Comparison of ENCODE assay signal across 1 mouse cellular context in the genomic region with DNA sequence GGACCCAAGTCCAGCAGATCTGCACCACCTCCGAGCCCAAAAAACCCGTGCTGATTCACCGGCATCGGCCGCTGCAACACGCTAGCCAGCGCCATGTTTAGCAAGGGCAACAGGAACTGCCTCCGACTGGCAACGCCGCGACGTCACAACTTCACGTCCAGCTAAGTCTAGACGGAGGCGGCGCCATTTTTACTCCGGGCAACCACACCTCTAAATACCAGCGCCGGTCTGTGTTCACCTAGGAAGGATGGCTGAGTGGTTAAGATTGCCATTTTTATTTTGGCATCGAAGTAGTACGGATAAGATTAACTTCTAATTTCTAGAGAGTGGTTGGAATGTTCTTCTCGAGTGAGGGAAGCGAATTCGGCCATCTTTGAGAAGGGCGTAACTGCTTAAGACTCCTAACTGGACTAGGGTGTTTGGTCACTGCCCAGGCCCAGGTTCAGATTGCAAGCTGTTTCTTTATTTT.
TF ChIP-seq lines count a peak whose summit lies in the region.

Psmb5 (minus strand) TSS at position 126 of the 469 bp plus-strand sequence.

TF ChIP-seq in CH12.LX, 34 proteins besides CTCF, POLR2A, EP300 and RAD21 (continued from another document):
- peak; percentile 92 for TF ChIP-seq HCFC1 (IDR thresholded peaks at IDR 0.05; ENCODE audit: low read depth, low read length)
- peak; percentile 86 for TF ChIP-seq NRF1 (IDR thresholded peaks at IDR 0.05; ENCODE audit: low read depth, low read length)
- no peak for TF ChIP-seq PAX5 (IDR thresholded peaks at IDR 0.05; ENCODE audit: low read length)
- no peak for TF ChIP-seq ETS1 (conservative IDR thresholded peaks at IDR 0.05; ENCODE audit: low read depth, low read length)
- no peak for TF ChIP-seq MAFK (IDR thresholded peaks at IDR 0.05; ENCODE audit: insufficient replicate concordance, low read length)
- no peak for TF ChIP-seq BHLHE40 (IDR thresholded peaks at IDR 0.05; ENCODE audit: low read depth, low read length)
- TF ChIP-seq TCF12 (IDR thresholded peaks at IDR 0.05; ENCODE audit: low read depth, low read length), result peak; percentile 70; the same call in 1 of the 2 replicates
- no peak for TF ChIP-seq MEF2A (IDR thresholded peaks at IDR 0.05; ENCODE audit: borderline replicate concordance, low read depth, low read length)
- TF ChIP-seq NELFE (IDR thresholded peaks at IDR 0.05; ENCODE audit: low read depth, low read length), result peak; percentile 80
- no peak; the same call in 1 of the 2 replicates for TF ChIP-seq IRF4 (IDR thresholded peaks at IDR 0.05; ENCODE audit: low read depth, low read length)
- no peak; the same call in 1 of the 2 replicates for TF ChIP-seq GABPA (IDR thresholded peaks at IDR 0.05; ENCODE audit: insufficient replicate concordance, low read depth, low read length)
- TF ChIP-seq CHD2 (IDR thresholded peaks at IDR 0.05; ENCODE audit: low read length), result peak; percentile 50
- TF ChIP-seq RCOR1 (conservative IDR thresholded peaks at IDR 0.05; ENCODE audit: low read depth, low read length), result peak; percentile 99
- TF ChIP-seq E2F4 (IDR thresholded peaks at IDR 0.05; ENCODE audit: insufficient replicate concordance, low read depth, low read length), result no peak
- peak; percentile 92; the same call in 1 of the 2 replicates for TF ChIP-seq KAT2A (IDR thresholded peaks at IDR 0.05; ENCODE audit: insufficient replicate concordance, low read length)
- no peak for TF ChIP-seq JUN (IDR thresholded peaks at IDR 0.05; ENCODE audit: insufficient read depth, low read depth, low read length)
- no peak for TF ChIP-seq MAZ (IDR thresholded peaks at IDR 0.05; ENCODE audit: low read depth, low read length)
- peak; percentile 72 for TF ChIP-seq ELF1 (IDR thresholded peaks at IDR 0.05; ENCODE audit: low read depth, low read length)
- TF ChIP-seq MYC (IDR thresholded peaks at IDR 0.05; ENCODE audit: low read depth, low read length), result no peak
- no peak for TF ChIP-seq SMC3 (IDR thresholded peaks at IDR 0.05; ENCODE audit: low read depth, low read length)
- TF ChIP-seq USF2 (conservative IDR thresholded peaks at IDR 0.05; ENCODE audit: low read depth, low read length), result no peak
- no peak for TF ChIP-seq ZNF384 (IDR thresholded peaks at IDR 0.05; ENCODE audit: low read depth, low read length)
- no peak for TF ChIP-seq JUND (conservative IDR thresholded peaks at IDR 0.05; ENCODE audit: low read depth, low read length)
- TF ChIP-seq POLR2AphosphoS2 (IDR thresholded peaks at IDR 0.05; ENCODE audit: low read depth, low read length), result no peak
- TF ChIP-seq ZMIZ1 (IDR thresholded peaks at IDR 0.05; ENCODE audit: low read depth, low read length), result peak; percentile 76; the same call in 1 of the 2 replicates
- peak; percentile 54; the same call in 1 of the 2 replicates for TF ChIP-seq TBP (conservative IDR thresholded peaks at IDR 0.05; ENCODE audit: low read depth, low read length)
- TF ChIP-seq CHD1 (IDR thresholded peaks at IDR 0.05; ENCODE audit: low read depth, low read length), result no peak
